Mouse (Mus musculus) cerebellum, adult 2 months (tissue): ENCODE results near the gene 4930469K13Rik. TPM values are rescaled to one million over a fixed set of nuclear protein-coding genes. Genes with fewer than 3 reads are reported as not detected.

Source experiments
- DNase-seq, 2 experiments: peaks; one replicate each; pipeline ENCODE4 v3.0.0; 2021
- H3K27ac ChIP-seq: fragments of 200-500 bp; 2 replicates; pipeline ENCODE4 v1.5.1; 2012; ENCODE audit warnings: low read length, control low read depth, inconsistent platforms; ENCODE audit not compliant: insufficient read depth
- H3K27me3 ChIP-seq: fragments of 200-500 bp; 2 replicates; pipeline ENCODE4 v1.6.1; 2012; ENCODE audit warnings: inconsistent platforms, mild to moderate bottlenecking, low read length, moderate library complexity; ENCODE audit not compliant: control insufficient read depth, insufficient read depth
- H3K4me1 ChIP-seq: fragments of 200-500 bp; 2 replicates; pipeline ENCODE4 v1.6.1; 2011; ENCODE audit warnings: low read length; ENCODE audit not compliant: control insufficient read depth, insufficient read depth
- H3K4me3 ChIP-seq: fragments of 200-500 bp; replicated peaks from 2 replicates; pipeline ENCODE3; 2011; ENCODE audit warnings: mild to moderate bottlenecking, low read depth, low read length, control low read depth; ENCODE audit not compliant: insufficient read depth
- CTCF ChIP-seq: fragments of 200-500 bp; IDR thresholded peaks from 2 replicates; pipeline ENCODE4 v1.5.1; 2011; ENCODE audit warnings: low read depth, mild to moderate bottlenecking, control low read depth, low read length, moderate library complexity, borderline replicate concordance; ENCODE audit not compliant: insufficient read depth
- POLR2A ChIP-seq: fragments of 200-500 bp; IDR thresholded peaks from 2 replicates; pipeline ENCODE4 v1.6.1; 2011; ENCODE audit warnings: low read length, control low read depth, borderline replicate concordance; ENCODE audit not compliant: insufficient read depth
- WGBS: fragments of 180-500 bp; shearing (Covaris S2); methylation state at CpG from one replicate; pipeline ENCODE4 v1.1.7; 2018; 5-methylcytosine and 5-hydroxymethylcytosine counted together
- polyA plus RNA-seq: library from polyadenylated mRNA; depleted of rRNA; stranded (reverse); fragments of >200 nt; gene quantifications from 2 replicates; pipeline ENCODE4 v1.2.3, GENCODE M21; 2012

4930469K13Rik gene
- polyA plus RNA-seq, 1 experiment, result not detected

- no peak for TF ChIP-seq POLR2A
- TF ChIP-seq CTCF, result no peak
- Histone ChIP-seq H3K4me3 (no peak overlapping the region), H3K27ac (no peak overlapping the region), H3K4me1 (no peaks in the 10 kb centered on the region), H3K27me3 (no peaks in the 10 kb centered on the region)
- 50% methylated on average over 7 of the region's 7 CpGs for WGBS
- no peak for DNase-seq
Observed at GRCm38 (mm10) chr11:33962178-33962577, 136.2 kb downstream of the 4930469K13Rik start.

DNA sequence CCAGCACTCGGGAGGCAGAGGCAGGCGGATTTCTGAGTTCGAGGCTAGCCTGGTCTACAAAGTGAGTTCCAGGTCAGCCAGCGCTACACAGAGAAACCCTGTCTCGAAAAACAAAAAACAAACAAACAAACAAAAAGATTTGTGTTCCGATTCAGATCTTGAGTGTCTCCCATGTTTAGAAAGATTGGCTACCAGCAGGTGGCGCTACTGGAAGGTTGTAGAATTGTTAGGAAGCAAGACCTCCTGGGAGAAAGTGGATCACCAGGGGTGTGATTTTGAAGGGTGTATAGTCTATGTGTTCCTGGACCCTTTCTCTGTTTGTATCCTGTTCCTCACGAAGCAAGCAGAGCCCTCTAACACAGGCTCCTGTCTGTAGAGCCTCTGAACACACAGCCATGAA lies 139.6 kb downstream of the 4930469K13Rik start:
- Histone ChIP-seq H3K4me3 (no peak overlapping the region), H3K4me1 (no peaks in the 10 kb centered on the region), H3K27me3 (no peaks in the 10 kb centered on the region; the same call in 1 of the 2 replicates), H3K27ac (no peak overlapping the region)
- no peak for DNase-seq
- TF ChIP-seq CTCF (no peak), POLR2A (no peak)
- 87% methylated on average over 8 of the region's 8 CpGs for WGBS

- no peaks in the 10 kb centered on the region for H3K4me1 ChIP-seq
- H3K27me3 ChIP-seq, result no peaks in the 10 kb centered on the region; the same call in 1 of the 2 replicates
- no peak overlapping the region for H3K4me3 ChIP-seq
- DNase-seq, result no peak
- no peak overlapping the region for H3K27ac ChIP-seq
- no peak for TF ChIP-seq CTCF
- 35% methylated on average over 6 of the region's 6 CpGs for WGBS
Observed at GRCm38 (mm10) chr11:33957595-33957994, 140.8 kb downstream of the 4930469K13Rik start.

GRCm38 (mm10) chr11:33956623-33957022 lies 141.7 kb downstream of the 4930469K13Rik start:
- H3K27ac ChIP-seq, result no peak overlapping the region
- TF ChIP-seq POLR2A (no peak), CTCF (no peak)
- DNase-seq, result no peak
- no peak overlapping the region for H3K4me3 ChIP-seq
- no peaks in the 10 kb centered on the region for H3K4me1 ChIP-seq
- WGBS, result 87% methylated on average over 5 of the region's 5 CpGs
- H3K27me3 ChIP-seq, result no peaks in the 10 kb centered on the region; the same call in 1 of the 2 replicates

DNA sequence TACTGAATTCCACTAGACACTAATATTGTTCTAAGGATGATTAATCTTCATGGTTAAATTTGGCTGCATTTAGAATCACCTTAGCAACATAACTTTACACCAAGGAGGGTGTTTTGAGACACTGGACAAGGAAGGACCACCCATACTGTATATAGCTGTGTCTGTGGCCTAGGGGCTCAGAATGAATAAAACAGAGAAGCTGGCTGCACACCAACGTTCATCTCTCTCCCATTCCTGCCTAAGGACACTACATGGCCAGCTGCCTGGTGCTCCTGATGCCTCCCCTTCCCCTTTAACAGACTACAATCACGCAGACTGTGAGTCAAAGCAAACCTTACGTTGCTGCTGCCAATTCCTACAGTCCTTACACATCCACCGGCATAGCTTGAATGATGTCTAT lies 142.4 kb downstream of the 4930469K13Rik start:
- no peak for TF ChIP-seq CTCF
- no peak for TF ChIP-seq POLR2A
- Histone ChIP-seq H3K4me1 (no peaks in the 10 kb centered on the region), H3K27ac (no peak overlapping the region), H3K27me3 (no peaks in the 10 kb centered on the region; the same call in 1 of the 2 replicates), H3K4me3 (no peak overlapping the region)
- WGBS, result 54% methylated on average over 4 of the region's 4 CpGs
- DNase-seq, result no peak

GRCm38 (mm10) chr11:33951684-33952625 lies 146.4 kb downstream of the 4930469K13Rik start:
- TF ChIP-seq CTCF, result no peak
- TF ChIP-seq POLR2A, result no peak

DNA sequence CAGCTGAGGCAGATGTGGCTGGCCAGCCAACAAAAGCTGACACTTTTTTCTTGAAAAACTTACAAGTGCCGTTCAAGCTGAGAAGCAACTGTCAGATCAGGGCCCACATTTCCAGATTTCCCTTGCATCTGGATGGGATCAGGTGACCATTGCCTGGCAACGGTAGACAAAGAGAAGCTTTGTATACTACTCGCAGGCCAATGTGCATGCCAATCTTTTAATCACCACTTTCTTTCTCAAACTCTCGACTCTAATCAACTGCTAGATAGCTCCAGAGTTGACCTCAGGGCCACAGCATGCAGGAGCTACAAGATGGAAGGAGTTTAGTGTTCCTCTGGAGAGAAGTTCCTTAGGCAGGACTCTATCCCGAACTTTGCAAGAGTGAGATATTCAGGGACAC lies 147.2 kb downstream of the 4930469K13Rik start:
- WGBS, result 52% methylated on average over 5 of the region's 5 CpGs
- no peak for DNase-seq
- no peaks in the 10 kb centered on the region for H3K4me1 ChIP-seq
- TF ChIP-seq POLR2A, result no peak
- TF ChIP-seq CTCF, result no peak
- no peak overlapping the region for H3K4me3 ChIP-seq
- no peaks in the 10 kb centered on the region; the same call in 1 of the 2 replicates for H3K27me3 ChIP-seq
- no peak overlapping the region for H3K27ac ChIP-seq

More at GRCm38 (mm10) chr11:33951684-33952625, 146.4 kb downstream of the 4930469K13Rik start:
- no peak overlapping the region for H3K27ac ChIP-seq
- H3K27me3 ChIP-seq, result no peaks in the 10 kb centered on the region; the same call in 1 of the 2 replicates
- H3K4me1 ChIP-seq, result no peaks in the 10 kb centered on the region
- WGBS, result 80% methylated on average over 8 of the region's 8 CpGs
- DNase-seq, result no peak
- H3K4me3 ChIP-seq, result no peak overlapping the region

- H3K27ac ChIP-seq, result no peak overlapping the region
- no peak for TF ChIP-seq CTCF
- TF ChIP-seq POLR2A, result no peak
- no peaks in the 10 kb centered on the region for H3K27me3 ChIP-seq
- no peak overlapping the region for H3K4me3 ChIP-seq
- WGBS, result 85% methylated on average over 4 of the region's 4 CpGs
- no peak for DNase-seq
- no peaks in the 10 kb centered on the region for H3K4me1 ChIP-seq
Observed at GRCm38 (mm10) chr11:33946501-33946900, 151.9 kb downstream of the 4930469K13Rik start.
